Mouse (Mus musculus) telencephalon, adult 2 months (tissue): Measurements from ENCODE around the gene Gm3488.
"Not testable (repeated sequence)": the region's sequence is repeated elsewhere in the genome, so short reads cannot be mapped to it uniquely, and the experiment has no call there.

Experiments used
- DNase-seq: peaks from one replicate; pipeline ENCODE4 v3.0.0-alpha.2; 2011; ENCODE audit warnings: low read depth, low spot score

The Gm3488 gene

GRCm38 (mm10) chr14:5501374-5501773 is at the start of gene Gm3488:
Gene Gm3488, plus strand, starts transcription at chr14:5501674.
- DNase-seq: not testable (repeated sequence)

GRCm38 (mm10) chr14:5455367-5455766 is 46.1 kb upstream of the Gm3488 start, which contains the start of gene Gm3194:
Gene Gm3194, minus strand, starts transcription at chr14:5455467.
- DNase-seq: not testable (repeated sequence)

- DNase-seq: not testable (repeated sequence)
Measured at GRCm38 (mm10) chr14:5460469-5460868, 41.0 kb upstream of the Gm3488 start.

GRCm38 (mm10) chr14:5477730-5478129 is 23.7 kb upstream of the Gm3488 start, which contains the start of gene Gm8246:
Gene Gm8246, minus strand, starts transcription at chr14:5477830.
- DNase-seq: not testable (repeated sequence)

GRCm38 (mm10) chr14:5483907-5484306 is 17.6 kb upstream of the Gm3488 start, which contains the start of gene Gm3187:
Gene Gm3187, plus strand, starts transcription at chr14:5484207.
- not testable (repeated sequence) for DNase-seq

GRCm38 (mm10) chr14:5538196-5538595 is 36.7 kb downstream of the Gm3488 start, which contains the start of gene Gm3532:
Gene Gm3532, plus strand, starts transcription at chr14:5538496.
- not testable (repeated sequence) for DNase-seq
